Mouse (Mus musculus) lung, adult 2 months (tissue): ENCODE measurements around the gene Cfap97d2. TPM values are rescaled to one million over a fixed set of nuclear protein-coding genes. Genes with fewer than 3 reads are reported as not detected.
A peak's percentile ranks its signal among the peaks of the same experiment; 100 is the strongest.

ENCODE experiments used
- DNase-seq: peaks from one replicate; pipeline ENCODE4 v3.0.0; 2022
- H3K4me1 ChIP-seq: fragments of 200-500 bp; 2 replicates; pipeline ENCODE4 v1.6.1; 2011; ENCODE audit warnings: low read length; ENCODE audit not compliant: control insufficient read depth, insufficient read depth
- H3K4me3 ChIP-seq: fragments of 200-500 bp; replicated peaks from 2 replicates; pipeline ENCODE3; 2011; ENCODE audit warnings: low read depth, mild to moderate bottlenecking, control low read depth, low read length; ENCODE audit errors: extremely low read depth
- CTCF ChIP-seq: fragments of 200-500 bp; IDR thresholded peaks from 2 replicates; pipeline ENCODE4 v1.5.1; 2011; ENCODE audit warnings: mild to moderate bottlenecking, low read length, control low read depth; ENCODE audit not compliant: insufficient read depth
- POLR2A ChIP-seq: fragments of 200-500 bp; IDR thresholded peaks from 2 replicates; pipeline ENCODE4 v1.6.1; 2011; ENCODE audit warnings: low read depth, mild to moderate bottlenecking, control low read depth, low read length, borderline replicate concordance; ENCODE audit errors: extremely low read depth
- WGBS: fragments of 180-500 bp; shearing (Covaris S2); methylation state at CpG from one replicate; pipeline ENCODE4 v1.1.7; 2018; 5-methylcytosine and 5-hydroxymethylcytosine counted together
- polyA plus RNA-seq: library from polyadenylated mRNA; depleted of rRNA; stranded (reverse); fragments of >200 nt; gene quantifications from 2 replicates; pipeline ENCODE4 v1.2.3, GENCODE M21; 2012

The Cfap97d2 gene
- polyA plus RNA-seq, 1 experiment, result 2.5 TPM

DNA sequence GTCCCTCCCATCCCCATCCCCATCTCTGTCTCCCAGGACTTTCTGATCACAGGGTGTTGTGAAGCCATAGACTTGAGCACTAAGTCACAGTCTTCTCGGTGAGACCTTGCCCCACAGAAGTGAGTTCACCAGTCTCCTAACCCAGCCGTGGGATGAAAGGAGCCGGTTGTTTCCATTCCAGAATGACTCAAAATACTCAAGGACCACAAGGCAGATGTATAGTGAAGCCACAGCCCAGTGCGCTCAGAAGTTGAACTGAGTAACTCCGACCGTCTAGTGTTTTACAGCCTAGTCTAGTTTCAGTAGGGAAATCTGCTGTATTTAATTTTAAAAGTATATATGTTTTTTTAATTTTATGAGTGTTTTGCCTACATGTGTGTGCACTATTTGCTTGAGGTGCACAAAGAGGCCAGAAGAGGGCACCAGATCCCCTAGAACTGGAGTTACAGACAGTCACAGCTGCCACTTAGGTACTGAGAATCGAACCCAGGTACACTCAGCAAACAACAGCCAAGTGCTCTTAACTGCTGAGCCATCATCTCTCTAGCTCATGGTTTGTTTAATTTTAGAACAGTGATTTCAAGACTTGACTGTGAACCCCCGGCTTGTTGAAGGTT is 18.5 kb upstream of the Cfap97d2 start:
- H3K4me1 ChIP-seq, result peaks cover 6% of the 10 kb centered on the region
- TF ChIP-seq CTCF (no peak), POLR2A (no peak)
- WGBS, result 90% methylated on average over 8 of the region's 8 CpGs
- no peak for DNase-seq
- H3K4me3 ChIP-seq, result no peak overlapping the region

DNA sequence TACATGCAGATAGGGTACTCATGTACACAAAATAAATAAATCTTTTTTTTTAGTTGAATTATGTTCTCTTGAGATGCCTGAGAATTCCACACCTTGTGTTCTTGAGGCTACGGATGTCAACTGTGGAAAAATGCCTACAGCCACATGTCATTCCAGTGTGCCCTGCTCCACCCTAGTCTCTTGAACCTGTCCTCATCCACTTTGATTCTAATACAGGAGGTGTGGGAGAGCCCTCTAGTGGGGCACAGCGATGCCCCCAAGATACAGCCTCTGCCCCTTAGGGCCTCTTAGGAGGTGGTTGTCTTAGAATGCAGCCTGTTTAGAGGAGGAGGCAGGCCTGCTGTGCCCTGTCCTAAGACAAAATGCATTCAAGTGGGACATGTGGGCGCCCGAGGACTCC is 17.7 kb upstream of the Cfap97d2 start:
- Histone ChIP-seq H3K4me3 (no peak overlapping the region), H3K4me1 (peaks cover 6% of the 10 kb centered on the region)
- TF ChIP-seq POLR2A (no peak), CTCF (peak; percentile 41)
- DNase-seq, result peak; percentile 44
- WGBS, result 59% methylated on average over 4 of the region's 4 CpGs

GRCm38 (mm10) chr8:13688461-13688860 is 17.2 kb upstream of the Cfap97d2 start:
- DNase-seq, result peak; percentile 52
- Histone ChIP-seq H3K4me3 (no peak overlapping the region), H3K4me1 (peaks cover 6% of the 10 kb centered on the region)
- TF ChIP-seq POLR2A (no peak), CTCF (no peak)
- WGBS, result 30% methylated on average over 6 of the region's 6 CpGs

- no peak overlapping the region for H3K4me3 ChIP-seq
- H3K4me1 ChIP-seq, result peaks cover 3% of the 10 kb centered on the region
- DNase-seq, result no peak
- no peak for TF ChIP-seq CTCF
- TF ChIP-seq POLR2A, result no peak
- 79% methylated on average over 5 of the region's 5 CpGs for WGBS
Measured at GRCm38 (mm10) chr8:13689331-13689730, 16.4 kb upstream of the Cfap97d2 start.

DNA sequence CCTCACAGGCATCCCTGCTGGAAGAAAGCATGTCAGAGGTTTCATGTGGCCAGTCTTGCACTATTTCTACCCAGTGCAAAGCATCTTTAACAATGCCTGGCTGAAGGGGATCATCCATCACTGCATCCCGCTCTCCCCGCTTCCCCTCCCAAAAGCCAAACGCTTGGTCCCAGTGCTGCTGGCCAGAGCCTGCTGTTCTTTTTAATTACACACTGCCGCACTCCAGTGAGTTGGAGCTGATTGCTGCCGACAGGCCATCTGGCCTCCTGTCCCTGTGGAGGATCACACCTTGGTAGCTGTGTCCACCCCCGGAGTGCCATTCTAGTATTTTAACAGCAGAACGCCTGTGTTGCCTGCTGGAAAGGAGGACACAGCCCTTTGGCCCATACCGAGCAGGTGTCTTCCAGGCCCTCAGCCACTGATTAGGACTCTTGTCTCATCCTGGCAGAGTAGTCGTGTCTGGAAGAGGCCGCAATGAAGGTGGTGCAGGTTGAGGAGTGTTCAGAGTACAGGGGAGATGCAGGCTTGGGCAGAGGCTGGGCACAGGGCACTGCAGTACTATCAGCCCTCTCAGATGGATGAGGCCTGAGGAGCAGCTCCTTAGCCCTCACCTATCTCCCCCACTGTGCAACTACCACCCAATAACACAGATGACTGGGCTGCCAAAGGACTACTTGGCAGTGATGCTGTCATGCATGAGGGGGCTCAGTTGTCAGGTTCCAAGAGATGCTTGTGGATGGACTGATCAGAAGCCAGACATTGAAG is 13.2 kb upstream of the Cfap97d2 start:
- WGBS, result 86% methylated on average over 10 of the region's 10 CpGs
- H3K4me1 ChIP-seq, result no peaks in the 10 kb centered on the region
- DNase-seq, result no peak
- no peak overlapping the region for H3K4me3 ChIP-seq
- no peak for TF ChIP-seq CTCF
- TF ChIP-seq POLR2A, result no peak

DNA sequence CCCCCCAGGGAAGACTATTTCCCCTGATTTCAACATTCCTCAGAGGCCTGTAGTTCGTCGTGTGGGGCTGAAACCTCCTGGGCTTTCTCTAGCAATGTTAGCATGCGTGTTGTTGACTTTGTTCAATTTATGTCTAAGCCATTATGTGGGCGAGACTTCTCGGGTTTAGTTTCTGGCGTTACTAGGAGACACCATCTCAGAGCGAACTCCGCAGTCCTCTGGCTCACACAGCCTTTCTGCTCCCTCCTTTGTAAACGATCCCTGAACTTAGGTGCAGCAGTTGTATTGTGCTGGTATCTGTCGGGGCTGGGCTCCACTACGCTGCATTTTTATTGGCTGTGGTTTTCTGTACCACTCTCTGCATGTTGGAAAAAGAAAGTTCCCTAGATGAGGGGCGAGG is 11.0 kb upstream of the Cfap97d2 start:
- TF ChIP-seq CTCF (no peak), POLR2A (no peak)

DNA sequence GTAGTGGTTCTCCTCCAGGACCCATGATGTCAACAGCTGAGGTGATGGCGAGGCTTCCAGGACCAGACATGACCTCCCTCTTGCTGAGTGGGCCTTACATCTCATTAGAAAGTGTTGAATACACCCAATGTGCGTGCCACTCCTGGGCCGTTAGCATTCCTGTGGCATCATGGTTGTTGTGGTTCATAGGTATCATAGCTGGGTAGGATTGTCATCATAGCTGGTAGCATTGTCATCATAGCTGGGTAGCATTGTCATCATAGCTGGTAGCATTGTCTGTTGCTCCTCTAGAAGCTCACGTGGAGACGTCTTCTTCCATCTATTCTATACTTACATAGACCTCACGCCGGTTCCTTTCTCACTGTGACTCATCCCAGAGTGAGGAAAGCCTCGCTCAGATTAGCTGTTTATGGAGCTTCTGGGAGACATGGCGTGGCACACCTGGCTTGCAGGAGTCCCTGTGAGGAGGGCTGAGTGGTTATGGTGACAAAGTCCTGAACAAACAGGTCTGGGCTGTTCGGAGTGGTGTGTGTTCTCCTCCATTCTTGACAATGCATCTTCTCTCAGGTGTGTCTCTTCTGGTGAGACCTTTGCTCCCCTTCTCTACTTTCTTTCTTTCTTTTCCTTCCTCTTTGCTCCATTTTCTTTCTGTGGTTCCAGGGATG is 10.4 kb upstream of the Cfap97d2 start:
- TF ChIP-seq POLR2A (no peak), CTCF (no peak)
- WGBS, result 88% methylated on average over 10 of the region's 10 CpGs
- Histone ChIP-seq H3K4me3 (no peak overlapping the region), H3K4me1 (no peaks in the 10 kb centered on the region)
- no peak for DNase-seq

More for the DNA sequence above, 11.0 kb upstream of the Cfap97d2 start:
- no peak overlapping the region for H3K4me3 ChIP-seq
- no peaks in the 10 kb centered on the region for H3K4me1 ChIP-seq
- no peak for DNase-seq
- WGBS, result 69% methylated on average over 12 of the region's 12 CpGs

- WGBS, result 71% methylated on average over 4 of the region's 4 CpGs
- no peak overlapping the region for H3K4me3 ChIP-seq
- DNase-seq, result no peak
- TF ChIP-seq POLR2A, result no peak
- TF ChIP-seq CTCF, result no peak
- H3K4me1 ChIP-seq, result no peaks in the 10 kb centered on the region
Measured at GRCm38 (mm10) chr8:13696157-13696556, 9.5 kb upstream of the Cfap97d2 start.

DNA sequence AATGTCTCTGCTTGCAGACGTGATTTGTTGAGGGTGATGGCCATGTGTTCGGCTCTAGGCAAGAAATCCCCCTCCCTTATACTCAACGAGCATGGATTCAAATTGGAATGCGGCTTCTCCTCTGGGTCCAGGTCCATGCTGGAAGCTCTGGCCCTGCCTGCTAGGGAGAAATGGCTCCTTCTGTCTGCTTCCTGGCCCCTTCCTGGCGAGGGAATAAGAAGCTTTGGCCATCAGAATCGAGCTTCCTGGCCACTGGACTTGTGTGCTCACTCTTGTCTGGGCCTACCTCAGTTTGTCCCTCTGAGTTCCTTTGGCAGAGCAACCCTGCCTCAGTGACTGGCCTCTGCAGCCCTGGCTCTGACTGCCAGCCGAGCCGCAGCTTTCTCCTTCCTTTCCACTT is 8.5 kb upstream of the Cfap97d2 start:
- Histone ChIP-seq H3K4me1 (no peaks in the 10 kb centered on the region), H3K4me3 (no peak overlapping the region)
- no peak for DNase-seq
- 77% methylated on average over 8 of the region's 8 CpGs for WGBS
- TF ChIP-seq POLR2A, result no peak
